Mouse (Mus musculus): ENCODE measurements around the gene Ndst4.

The Ndst4 gene

GRCm38 (mm10) chr3:125403601-125404396 lies at the start of gene Ndst4:
Gene Ndst4 (plus strand): TSS chr3:125404076.
- DNase-seq (ENCODE audit: low read depth, low spot score): no peak

GRCm38 (mm10) chr3:125397443-125397842 lies 6.4 kb upstream of the Ndst4 start:
- DNase-seq (ENCODE audit: low read depth, low spot score): no peak

- DNase-seq (ENCODE audit: low read depth, low spot score): no peak
Observed at GRCm38 (mm10) chr3:125406456-125406855, 2.6 kb downstream of the Ndst4 start.

GRCm38 (mm10) chr3:125406991-125407390 lies 3.1 kb downstream of the Ndst4 start:
- no peak for DNase-seq (ENCODE audit: low read depth, low spot score)

- no peak for DNase-seq (ENCODE audit: low read depth, low spot score)
Observed at GRCm38 (mm10) chr3:125466894-125467652, 63.2 kb downstream of the Ndst4 start.

- no peak for DNase-seq (ENCODE audit: low read depth, low spot score)
Observed at GRCm38 (mm10) chr3:125510102-125510501, 106.2 kb downstream of the Ndst4 start.

GRCm38 (mm10) chr3:125533371-125533770 lies 129.5 kb downstream of the Ndst4 start:
- DNase-seq (ENCODE audit: low read depth, low spot score): no peak

GRCm38 (mm10) chr3:125570602-125571001 lies 166.7 kb downstream of the Ndst4 start:
- DNase-seq (ENCODE audit: low read depth, low spot score): no peak

- no peak for DNase-seq (ENCODE audit: low read depth, low spot score)
Observed at GRCm38 (mm10) chr3:125632233-125632632, 228.4 kb downstream of the Ndst4 start.

GRCm38 (mm10) chr3:125655009-125655635 lies 251.2 kb downstream of the Ndst4 start:
- DNase-seq (ENCODE audit: low read depth, low spot score): no peak

- no peak for DNase-seq (ENCODE audit: low read depth, low spot score)
Observed at GRCm38 (mm10) chr3:125660114-125660717, 256.3 kb downstream of the Ndst4 start.

GRCm38 (mm10) chr3:125660884-125661532 lies 257.1 kb downstream of the Ndst4 start:
- DNase-seq (ENCODE audit: low read depth, low spot score): no peak

- DNase-seq (ENCODE audit: low read depth, low spot score): no peak
Observed at GRCm38 (mm10) chr3:125673997-125674794, 270.3 kb downstream of the Ndst4 start.

GRCm38 (mm10) chr3:125675211-125675896 lies 271.5 kb downstream of the Ndst4 start:
- DNase-seq (ENCODE audit: low read depth, low spot score): no peak

- DNase-seq (ENCODE audit: low read depth, low spot score): no peak
Observed at GRCm38 (mm10) chr3:125678924-125679323, 275.0 kb downstream of the Ndst4 start.

GRCm38 (mm10) chr3:125683460-125684230 lies 279.8 kb downstream of the Ndst4 start:
- DNase-seq (ENCODE audit: low read depth, low spot score): no peak

GRCm38 (mm10) chr3:125684583-125684982 lies 280.7 kb downstream of the Ndst4 start:
- DNase-seq (ENCODE audit: low read depth, low spot score): no peak

- no peak for DNase-seq (ENCODE audit: low read depth, low spot score)
Observed at GRCm38 (mm10) chr3:125687601-125688000, 283.7 kb downstream of the Ndst4 start.

GRCm38 (mm10) chr3:125690948-125691347 lies 287.1 kb downstream of the Ndst4 start:
- no peak for DNase-seq (ENCODE audit: low read depth, low spot score)
